Mouse (Mus musculus) heart, postnatal 0 days (tissue): ENCODE results near the gene Xrn2.

ENCODE experiments used
- CTCF ChIP-seq: IDR thresholded peaks from 2 replicates; pipeline ENCODE4 v1.5.1; 2016; ENCODE audit warnings: antibody characterized with exemption, control low read depth, low read depth
- EP300 ChIP-seq: IDR thresholded peaks from 2 replicates; pipeline ENCODE4 v1.6.1; 2016; ENCODE audit warnings: antibody characterized with exemption, low read depth

DNA sequence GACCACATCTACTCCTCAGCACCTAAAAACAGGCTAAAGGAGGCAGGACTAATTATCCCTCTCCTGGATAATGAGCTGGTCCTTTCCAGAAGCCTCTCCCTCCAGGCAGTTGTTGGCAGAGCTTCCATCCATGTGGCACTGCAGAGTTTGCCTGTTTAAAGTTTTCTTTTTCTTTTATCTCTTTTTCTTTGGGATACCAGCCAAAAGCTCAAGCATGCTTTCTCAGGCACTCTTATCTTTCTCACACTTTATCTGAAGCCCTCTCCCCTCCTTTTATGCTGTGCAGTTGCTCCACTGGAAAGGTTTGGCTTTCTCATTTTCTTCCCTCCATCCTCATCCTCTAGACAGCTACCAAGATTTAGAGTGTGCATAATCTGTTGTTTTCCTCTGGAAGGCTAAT is 26.4 kb upstream of the Xrn2 start:
- TF ChIP-seq CTCF = no peak
- no peak for TF ChIP-seq EP300
